Mouse (Mus musculus) MEL (cell line): Measurements from ENCODE around the gene Ctxn2.

Experiments
- CHD1 ChIP-seq: IDR thresholded peaks from 2 replicates; pipeline ENCODE4 v1.6.1; 2012; ENCODE audit warnings: low read depth, mild to moderate bottlenecking, inconsistent platforms, low read length, improper control_type of control experiment
- CTCF ChIP-seq, 3 experiments: IDR thresholded peaks in 2 of 3; conservative IDR thresholded peaks in 1 of 3; 2 replicates each; pipeline ENCODE4 v1.5.1; 2011 to 2012; ENCODE audit warnings: low read length in 3 of 3, low read depth in 2 of 3, mild to moderate bottlenecking in 2 of 3, improper control_type of control experiment in 1 of 3, inconsistent platforms in 1 of 3, mixed read lengths in 1 of 3, moderate library complexity in 1 of 3; ENCODE audit not compliant: control insufficient read depth in 1 of 3, insufficient read depth in 1 of 3, poor library complexity in 1 of 3, severe bottlenecking in 1 of 3
- HCFC1 ChIP-seq: IDR thresholded peaks from 2 replicates; pipeline ENCODE4 v1.6.1; 2012; ENCODE audit warnings: low read depth, mild to moderate bottlenecking, inconsistent platforms, low read length, improper control_type of control experiment, moderate library complexity
- MEF2A ChIP-seq: IDR thresholded peaks from 2 replicates; pipeline ENCODE4 v1.6.1; 2014; ENCODE audit warnings: low read depth, mild to moderate bottlenecking, inconsistent platforms, low read length, improper control_type of control experiment; ENCODE audit not compliant: poor library complexity, insufficient replicate concordance, severe bottlenecking; ENCODE audit errors: extremely low read depth
- POLR2A ChIP-seq, 2 experiments: IDR thresholded peaks; 2 replicates each; pipeline ENCODE4 v1.6.1; 2011 to 2012; ENCODE audit warnings: low read length in 2 of 2, mild to moderate bottlenecking in 2 of 2, control low read depth in 1 of 2, improper control_type of control experiment in 1 of 2, low read depth in 1 of 2, moderate library complexity in 1 of 2; ENCODE audit not compliant: control insufficient read depth in 1 of 2, insufficient read depth in 1 of 2, poor library complexity in 1 of 2
- POLR2AphosphoS2 ChIP-seq: IDR thresholded peaks from 2 replicates; pipeline ENCODE4 v1.6.1; 2011; ENCODE audit warnings: low read length, improper control_type of control experiment

GRCm38 (mm10) chr2:125136846-125137245, 354 bp downstream of the Ctxn2 start:
- no peak for TF ChIP-seq POLR2A (IDR thresholded peaks at IDR 0.05; ENCODE audit: control insufficient read depth in 1 of 2, insufficient read depth in 1 of 2, low read depth in 1 of 2, low read length in 2 of 2, poor library complexity in 1 of 2)
- no peak for TF ChIP-seq POLR2AphosphoS2
- no peak for TF ChIP-seq CTCF (IDR thresholded peaks at IDR 0.05 in 2 of 3, conservative IDR thresholded peaks at IDR 0.05 in 1 of 3; ENCODE audit: control insufficient read depth in 1 of 3, insufficient read depth in 1 of 3, low read depth in 2 of 3, low read length in 3 of 3, poor library complexity in 1 of 3, severe bottlenecking in 1 of 3)
- TF ChIP-seq CHD1, result no peak
- no peak for TF ChIP-seq MEF2A
- no peak for TF ChIP-seq HCFC1
